Mouse (Mus musculus) spleen, adult 2 months (tissue): ENCODE results near the gene Fn3k.

Experiments used
- CTCF ChIP-seq: fragments of 200-500 bp; IDR thresholded peaks from 2 replicates; pipeline ENCODE4 v1.5.1; 2011; ENCODE audit warnings: mild to moderate bottlenecking, inconsistent platforms; ENCODE audit not compliant: insufficient read depth, insufficient read length, insufficient replicate concordance; ENCODE audit errors: extremely low read depth
- POLR2A ChIP-seq: fragments of 200-500 bp; IDR thresholded peaks from 2 replicates; pipeline ENCODE4 v1.6.1; 2011; ENCODE audit warnings: low read depth, low read length, inconsistent platforms

DNA sequence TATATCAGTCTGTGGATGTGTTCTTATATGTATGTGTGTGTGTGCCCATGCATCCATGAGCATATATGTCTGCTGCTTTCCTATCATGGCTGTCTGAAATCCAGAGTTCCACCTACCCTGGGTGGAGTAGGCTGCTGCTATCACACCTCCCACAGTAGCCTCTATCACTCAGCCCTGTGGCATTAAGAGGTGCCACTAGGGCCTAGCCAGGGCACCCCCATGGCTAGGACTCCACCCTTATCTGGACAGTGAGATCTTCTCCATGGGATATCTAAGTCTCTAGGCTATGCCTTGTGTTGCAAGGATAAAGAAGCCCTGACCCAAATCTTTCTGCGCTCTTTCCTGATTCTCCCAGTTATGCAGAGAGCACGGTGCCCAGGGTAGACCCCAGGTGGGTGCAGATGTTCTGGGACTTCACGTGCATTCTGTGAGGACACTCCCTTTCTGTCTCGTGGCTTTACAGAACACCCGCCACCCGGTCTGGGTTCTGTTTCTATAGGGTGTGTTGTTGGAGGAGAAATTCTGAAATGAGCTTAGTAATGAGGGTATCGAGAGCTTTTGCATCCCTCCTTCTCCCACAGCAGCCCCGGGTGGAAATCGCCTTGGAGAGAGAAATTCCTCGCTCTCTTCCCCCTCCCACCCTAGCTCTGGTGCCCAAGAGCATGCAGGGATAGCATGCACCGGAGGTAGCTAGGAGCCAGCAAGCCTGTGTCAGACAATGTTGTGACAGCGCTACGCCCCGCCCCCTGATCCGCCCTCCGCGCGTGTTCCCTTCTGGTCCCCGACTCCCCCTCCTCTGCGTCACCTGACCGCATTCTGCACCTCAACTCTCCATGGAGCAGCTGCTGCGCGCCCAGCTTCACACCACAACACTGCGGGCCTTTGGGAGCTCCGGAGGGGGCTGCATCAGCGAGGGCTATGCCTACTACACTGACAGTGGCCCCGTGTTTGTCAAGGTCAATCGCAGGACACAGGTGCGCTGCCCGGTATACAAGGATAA is at the start of gene Fn3k:
- TF ChIP-seq POLR2A (no peak), CTCF (no peak)
